Mouse (Mus musculus): Measurements from ENCODE around the gene Isg15. TPM values are rescaled to one million over a fixed set of nuclear protein-coding genes. Genes with fewer than 3 reads are reported as not detected.

Gene Isg15
- total and polyA plus RNA-seq, 3 experiments, result 4.8 to 5.4 TPM; not detected in 1

DNA sequence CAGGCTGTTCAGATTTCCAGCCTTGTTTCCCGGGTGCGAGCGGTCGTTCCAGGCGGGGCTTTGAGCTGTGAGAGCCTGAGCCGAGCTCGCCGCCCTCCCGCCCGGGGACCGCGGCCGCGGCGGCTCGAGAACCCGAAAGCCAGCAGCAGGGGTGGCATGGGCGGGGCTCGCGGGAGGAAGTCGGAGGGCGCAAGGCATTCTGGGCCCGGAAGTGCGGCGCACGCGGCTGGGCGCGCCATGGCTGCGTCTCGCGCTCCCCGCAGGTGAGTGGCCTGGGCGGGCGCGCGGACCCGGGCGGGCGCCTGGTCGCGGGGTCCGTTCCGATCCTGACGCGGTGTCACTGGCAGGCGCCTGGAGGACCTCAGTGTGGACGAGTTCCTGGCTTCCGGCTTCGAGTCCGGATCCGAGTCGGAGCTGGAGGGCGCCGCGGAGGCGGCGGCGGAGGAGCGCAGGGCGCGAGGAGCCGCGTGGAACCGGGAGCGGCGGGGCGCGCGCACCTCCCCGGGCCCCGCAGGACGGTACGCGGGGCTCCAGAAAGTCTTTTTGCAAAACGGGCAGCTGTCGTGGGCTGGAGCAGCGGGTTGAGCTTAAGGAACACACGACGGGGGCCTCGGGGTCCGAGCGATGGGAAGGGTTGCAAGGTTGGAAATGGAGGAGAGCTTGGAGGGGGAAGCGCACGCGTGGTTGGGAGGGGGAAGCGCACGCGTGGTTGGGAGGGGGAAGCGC is 35.4 kb upstream of the Isg15 start, which contains the start of gene Noc2l (continued):
- TF ChIP-seq GATA1 (IDR thresholded peaks at IDR 0.05; ENCODE audit: low read depth, low read length) (no peak), UBTF (IDR thresholded peaks at IDR 0.05; ENCODE audit: borderline replicate concordance, insufficient read depth, low read depth, low read length) (0 out of 2 replicates have a peak, but pooled peaks have one; percentile 56), RAD21 (IDR thresholded peaks at IDR 0.05; ENCODE audit: low read depth, low read length) (no peak), POLR2AphosphoS2 (IDR thresholded peaks at IDR 0.05; ENCODE audit: low read length) (0 out of 2 replicates have a peak, but pooled peaks have one; percentile 54), MAFK (IDR thresholded peaks at IDR 0.05; ENCODE audit: borderline replicate concordance, low read depth, low read length) (no peak), CHD2 (IDR thresholded peaks at IDR 0.05; ENCODE audit: low read length) (no peak), RCOR1 (IDR thresholded peaks at IDR 0.05; ENCODE audit: low read depth, low read length) (no peak), ZMIZ1 (IDR thresholded peaks at IDR 0.05; ENCODE audit: low read depth, low read length) (peak; percentile 74; the same call in 1 of the 2 replicates), ZNF384 (IDR thresholded peaks at IDR 0.05; ENCODE audit: low read depth, low read length) (no peak), MAZ (IDR thresholded peaks at IDR 0.05; ENCODE audit: low read depth, low read length) (no peak)

DNA sequence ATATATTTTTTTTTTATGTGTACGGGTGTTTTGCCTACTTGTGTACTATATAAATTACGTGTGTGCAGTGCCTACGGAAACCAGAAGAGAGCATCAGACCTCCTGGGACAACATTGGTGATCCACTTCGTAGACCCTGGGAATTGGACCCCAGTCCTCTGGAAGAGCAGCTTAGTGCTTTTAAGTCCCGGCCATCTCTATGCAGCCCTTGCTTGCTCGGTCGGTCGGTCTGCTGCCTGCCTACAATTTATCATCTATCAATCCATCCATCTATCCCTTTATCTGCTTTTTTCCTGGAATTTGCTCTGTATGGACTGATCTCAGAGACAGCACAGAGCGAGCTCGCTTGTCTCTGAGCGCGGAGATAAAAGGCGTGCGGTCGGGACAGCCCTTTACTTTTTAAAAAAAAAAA is 34.7 kb upstream of the Isg15 start:
- Histone ChIP-seq H3K79me2 (ENCODE audit: control insufficient read depth, insufficient read depth, low read length, poor library complexity) (peaks cover 45% of the 10 kb centered on the region), H3K9me3 (replicated peaks; ENCODE audit: insufficient read depth, low read length) (no peaks in the 10 kb centered on the region), H3K27me3 (ENCODE audit: control insufficient read depth in 1 of 2, insufficient read depth in 2 of 2, low read length in 2 of 2) (no peaks in the 10 kb centered on the region), H3K4me3 (ENCODE audit: control insufficient read depth in 1 of 2, insufficient read depth in 1 of 2, low read depth in 2 of 2, low read length in 2 of 2) (peak overlapping the region; percentile 87 to 96), H3K36me3 (ENCODE audit: control insufficient read depth in 1 of 2, insufficient read depth in 2 of 2, low read length in 2 of 2) (peaks cover 8 to 16% of the 10 kb centered on the region in 2 experiments), H3K4me1 (ENCODE audit: control insufficient read depth in 1 of 2, insufficient read depth in 2 of 2, low read length in 2 of 2) (peaks cover 2 to 6% of the 10 kb centered on the region in 2 experiments; a peak in 2 of 4 replicates), H3K27ac (ENCODE audit: control insufficient read depth, low read depth, low read length) (peak overlapping the region; percentile 85), H3K9ac (ENCODE audit: control insufficient read depth, low read depth, low read length, poor library complexity, severe bottlenecking) (peak overlapping the region; percentile 86)
- TF ChIP-seq ZNF384 (IDR thresholded peaks at IDR 0.05; ENCODE audit: low read depth, low read length) (no peak; the same call in 1 of the 2 replicates), ZMIZ1 (IDR thresholded peaks at IDR 0.05; ENCODE audit: low read depth, low read length) (no peak), JUND (IDR thresholded peaks at IDR 0.05; ENCODE audit: low read depth, low read length) (no peak), E2F4 (IDR thresholded peaks at IDR 0.05; ENCODE audit: borderline replicate concordance, low read depth, low read length) (0 out of 2 replicates have a peak, but pooled peaks have one; percentile 12), CTCF (IDR thresholded peaks at IDR 0.05 in 2 of 3, conservative IDR thresholded peaks at IDR 0.05 in 1 of 3; ENCODE audit: control insufficient read depth in 1 of 3, insufficient read depth in 1 of 3, low read depth in 2 of 3, low read length in 3 of 3, poor library complexity in 1 of 3, severe bottlenecking in 1 of 3) (peak in 1 of 3 experiments; percentile 21; a peak in 2 of 6 replicates), CHD1 (IDR thresholded peaks at IDR 0.05; ENCODE audit: low read depth, low read length) (0 out of 2 replicates have a peak, but pooled peaks have one; percentile 82), POLR2AphosphoS2 (IDR thresholded peaks at IDR 0.05; ENCODE audit: low read length) (0 out of 2 replicates have a peak, but pooled peaks have one; percentile 10), EP300 (IDR thresholded peaks at IDR 0.05; ENCODE audit: low read depth in 1 of 2, low read length in 2 of 2) (peak in 1 of 2 experiments; percentile 14; a peak in 1 of 4 replicates), SMC3 (IDR thresholded peaks at IDR 0.05; ENCODE audit: low read depth, low read length) (peak; percentile 11)
- DNase-seq (ENCODE audit: low read depth, low spot score), result peak; percentile 86
